Mouse (Mus musculus): ENCODE measurements around the gene Pdilt.

DNA sequence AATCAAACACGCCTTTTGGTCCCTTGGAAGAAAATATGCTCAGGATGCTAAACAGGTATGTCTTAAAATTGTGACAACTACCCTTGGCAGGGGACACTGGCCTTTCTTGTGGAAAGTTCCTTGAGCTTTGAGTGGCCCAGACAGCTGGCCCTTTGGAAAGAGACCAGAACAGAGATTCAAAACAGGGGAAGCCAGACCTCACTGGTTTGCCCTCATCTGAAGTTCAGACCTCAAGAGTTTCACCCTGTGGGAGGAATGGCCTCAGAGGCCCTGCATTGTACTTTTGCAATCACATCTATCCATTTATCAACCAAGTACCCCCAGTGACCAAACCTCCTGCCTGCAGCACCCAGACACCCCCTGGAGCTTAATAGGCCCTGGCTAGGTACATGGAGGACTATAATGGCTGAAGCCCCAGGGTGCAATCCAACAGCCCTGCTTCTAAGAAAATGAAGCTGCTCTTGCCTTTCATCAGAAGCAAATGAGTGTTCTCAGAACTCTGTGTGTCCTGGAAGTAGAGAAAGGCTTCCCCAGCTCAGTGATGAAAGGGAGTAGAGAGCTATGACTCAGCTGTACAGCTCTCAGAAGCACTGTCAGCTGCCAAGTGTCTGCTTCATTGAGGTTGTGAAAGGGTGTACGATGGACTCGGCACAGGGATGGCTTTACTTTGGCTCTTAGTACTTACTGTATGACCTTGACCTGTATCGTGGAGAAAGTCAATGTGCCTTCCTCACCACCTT, 33.1 kb downstream of the Pdilt start:
- TF ChIP-seq POLR2A (IDR thresholded peaks at IDR 0.05; ENCODE audit: borderline replicate concordance, insufficient read depth, low read length) (no peak), CTCF (IDR thresholded peaks at IDR 0.05; ENCODE audit: borderline replicate concordance, insufficient read depth, low read depth, low read length) (no peak)

All from cerebellum, adult 2 months (tissue).